Mouse (Mus musculus): ENCODE data around the gene Timm44.
A peak's percentile ranks its signal among the peaks of the same experiment; 100 is the strongest.

Gene Timm44

DNA sequence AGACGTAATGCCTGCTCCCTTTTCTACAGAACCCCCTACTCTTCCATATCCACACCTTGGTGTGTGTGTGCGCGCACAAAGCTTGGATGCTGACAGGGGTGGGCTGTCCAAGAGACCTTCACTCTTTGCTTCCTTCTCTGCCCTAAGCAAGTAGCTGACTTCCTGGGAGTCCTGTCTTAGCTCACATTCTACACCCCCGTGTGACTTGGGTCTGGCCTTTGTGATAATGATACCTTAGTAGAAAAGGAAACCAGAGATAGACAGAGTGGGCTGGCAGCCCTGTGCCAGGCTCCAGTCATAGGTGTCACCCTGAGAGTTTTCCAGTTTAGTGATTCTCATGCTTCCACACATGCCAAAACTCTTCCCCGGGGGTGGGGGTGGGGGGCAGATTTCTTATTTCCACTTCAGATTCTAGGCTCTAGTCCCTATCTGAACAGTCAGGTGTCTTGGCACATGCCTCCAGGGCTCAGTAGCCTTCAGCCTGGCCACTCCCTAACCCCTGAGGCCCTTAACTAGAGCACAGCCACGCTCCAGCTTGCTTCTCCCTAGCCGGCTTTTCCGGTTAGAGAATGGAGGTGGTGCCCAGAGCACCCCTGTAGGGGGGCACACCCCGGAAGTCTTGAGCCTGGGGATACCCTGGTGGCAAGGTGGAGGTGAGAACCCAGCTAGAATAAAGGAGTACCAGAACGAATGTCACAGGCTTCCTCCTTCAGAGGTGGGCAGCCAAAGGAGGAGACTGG lies 44.9 kb downstream of the Timm44 start:
- no peak for DNase-seq

DNA sequence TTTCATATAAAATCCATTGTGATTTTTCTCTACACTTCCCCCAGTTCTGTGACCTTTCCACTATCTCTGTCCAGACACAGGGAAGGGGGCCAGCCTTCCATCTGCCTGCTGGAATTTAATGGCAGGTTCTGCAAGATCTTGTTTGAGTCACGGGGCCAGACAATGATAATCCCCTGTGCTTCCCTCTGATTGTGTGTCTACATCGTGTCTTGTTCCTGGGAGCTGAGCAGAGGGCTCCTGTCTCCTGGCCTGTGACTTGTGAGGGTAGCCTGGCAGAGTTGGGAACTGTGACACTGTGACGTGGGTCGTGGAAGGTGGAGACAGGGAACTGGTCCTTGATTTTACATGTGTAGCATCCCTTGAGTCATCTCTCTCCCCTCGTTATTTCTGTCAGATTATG lies 45.9 kb downstream of the Timm44 start:
- no peak for DNase-seq

DNA sequence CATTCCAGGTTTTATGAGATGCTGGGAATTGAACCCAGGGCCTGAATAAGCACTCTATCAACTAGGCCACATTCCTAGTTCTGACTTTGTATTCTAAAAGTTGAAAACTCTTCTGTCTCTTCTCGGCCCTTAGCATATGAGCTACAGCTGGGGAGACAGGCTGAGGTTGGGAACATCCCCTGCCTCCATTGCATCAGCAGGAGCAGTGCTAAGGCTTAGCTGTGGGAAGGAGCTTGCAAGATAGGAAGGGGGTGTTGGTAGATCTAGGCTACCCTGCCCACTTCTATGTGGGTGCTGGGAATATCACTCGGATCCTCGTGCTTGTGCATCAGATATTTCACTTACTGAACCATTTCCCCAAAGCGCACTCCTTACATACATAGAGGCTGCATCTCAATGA lies 47.8 kb downstream of the Timm44 start:
- no peak for DNase-seq

DNA sequence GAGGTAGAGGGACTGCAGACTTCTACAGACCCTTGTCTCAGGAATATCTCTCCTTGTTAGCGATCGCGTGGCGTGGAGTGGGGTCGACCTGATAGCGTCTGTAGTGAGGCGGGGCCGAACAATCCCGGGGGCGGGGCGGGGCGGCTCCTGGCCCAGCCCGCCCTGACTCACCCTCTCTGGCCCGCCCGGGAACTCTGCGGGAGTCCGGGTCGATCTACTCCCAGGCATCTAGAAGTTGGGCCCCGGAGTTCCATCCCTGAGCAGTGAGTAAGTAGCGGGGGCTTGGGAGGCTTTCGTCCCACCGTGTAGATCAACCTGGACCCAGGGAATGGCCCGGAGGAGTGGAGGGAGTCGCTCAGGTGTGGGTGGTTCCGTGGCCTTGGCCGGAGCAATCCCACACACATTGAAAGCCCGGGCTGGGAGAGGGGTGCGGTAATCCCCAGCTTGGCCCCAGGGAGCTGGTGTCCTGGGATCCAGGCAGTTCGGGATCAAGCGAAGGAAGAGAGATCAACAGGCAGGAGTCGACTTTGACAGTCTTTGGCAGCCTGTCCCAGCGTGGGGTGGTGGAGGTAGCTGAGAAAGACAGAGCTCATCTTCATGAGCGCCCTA lies 48.9 kb downstream of the Timm44 start, which contains the start of gene Lrrc8e:
Gene Lrrc8e, plus strand, starts transcription at position 89 of the 609 bp plus-strand sequence.
- DNase-seq = no peak

DNA sequence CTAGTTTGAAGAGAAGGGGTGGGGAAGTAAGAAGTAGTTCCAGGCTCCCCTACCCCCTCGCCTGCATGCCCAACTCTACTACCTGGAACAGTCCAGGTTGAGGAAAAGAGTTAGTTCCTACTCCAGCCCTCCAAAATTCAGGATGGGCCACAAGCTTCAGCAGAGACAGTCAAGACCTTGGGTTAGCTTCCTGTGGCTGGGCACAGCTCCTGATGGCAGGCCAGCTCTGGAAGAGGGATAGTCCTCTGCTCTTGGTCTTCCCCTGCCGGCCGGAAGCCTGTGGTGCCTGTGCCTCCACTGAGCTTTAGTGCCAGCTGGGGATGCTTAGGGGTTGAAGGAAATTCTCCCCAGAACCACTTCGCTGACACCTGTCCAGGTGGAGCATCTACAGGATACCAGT lies 49.4 kb downstream of the Timm44 start:
- DNase-seq = no peak

DNA sequence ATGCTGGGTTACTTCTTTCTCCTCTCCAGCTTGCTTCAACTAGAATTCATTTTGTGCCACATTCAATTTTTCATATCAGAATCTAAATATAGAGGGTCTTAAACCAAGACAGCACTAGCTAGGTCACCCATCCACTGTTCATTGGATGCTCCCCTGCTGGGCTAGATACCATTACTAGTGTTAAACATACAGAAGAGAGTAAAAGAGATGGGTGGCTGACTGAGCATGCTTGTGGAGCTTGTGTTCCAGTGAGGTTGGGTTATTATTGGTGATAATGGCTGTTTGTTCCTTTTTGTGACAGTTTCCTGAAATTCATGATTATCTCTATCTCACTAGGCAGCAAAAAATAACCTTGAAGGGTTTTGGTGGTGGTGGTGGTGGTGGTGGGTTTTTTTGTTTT lies 53.7 kb downstream of the Timm44 start:
- DNase-seq = no peak

DNA sequence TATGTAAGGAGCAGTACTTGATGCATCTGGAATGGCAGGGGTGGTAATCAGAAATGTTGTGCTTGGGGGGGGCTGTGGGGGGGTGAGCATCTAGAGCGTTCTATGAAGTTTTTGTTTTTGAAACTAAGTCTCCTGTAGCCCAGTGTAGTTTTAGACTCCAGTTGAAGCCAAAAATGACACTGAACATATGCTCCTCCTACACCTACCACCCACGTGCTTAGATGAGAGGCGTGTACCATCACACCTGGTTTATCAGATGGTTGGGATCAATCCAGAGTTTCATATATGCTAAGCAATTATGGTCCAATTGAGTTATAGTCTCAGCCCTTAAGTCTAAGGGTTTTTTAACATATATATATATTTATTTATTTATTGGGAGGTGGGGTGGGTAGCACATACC lies 56.1 kb downstream of the Timm44 start:
- no peak for DNase-seq

DNA sequence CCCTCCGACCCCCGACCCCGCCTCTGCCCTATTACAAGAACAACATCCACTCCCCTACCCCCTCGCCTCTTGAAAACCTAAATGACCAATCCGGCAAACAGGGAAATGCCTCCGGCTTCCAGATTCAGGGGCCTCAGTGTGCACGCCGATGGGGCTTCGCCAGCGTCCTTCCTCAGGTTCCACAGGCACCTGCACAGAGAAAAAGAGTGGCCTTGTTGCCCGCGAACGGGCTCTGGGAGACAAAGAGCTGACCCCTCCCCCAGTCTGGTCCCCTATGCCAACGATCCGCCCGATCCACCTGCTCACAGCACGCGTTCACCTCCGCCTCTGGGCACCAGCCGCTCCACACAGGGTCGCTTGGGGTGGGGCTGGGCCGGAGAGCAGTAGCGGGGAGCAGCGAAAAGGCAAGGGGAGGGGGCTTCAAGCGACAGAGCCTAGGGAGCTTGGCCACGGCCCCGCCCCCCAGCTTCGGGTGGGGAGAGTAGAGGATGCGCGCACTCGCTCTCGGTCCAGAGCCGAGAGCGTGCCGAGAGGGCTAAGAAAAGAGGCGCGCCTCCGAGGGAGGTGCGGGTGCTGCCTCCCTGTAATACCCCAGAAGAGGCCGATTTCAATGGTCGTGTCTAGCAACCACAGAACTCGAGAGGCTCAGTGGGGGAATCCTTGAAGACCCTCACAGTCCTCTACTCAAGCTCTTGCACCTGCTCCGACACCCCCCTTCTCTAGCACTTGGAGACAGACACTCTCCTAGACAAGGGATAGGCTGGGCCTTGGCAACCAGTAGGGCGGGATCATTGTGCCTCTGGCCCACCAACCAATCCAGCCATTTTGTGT lies 58.7 kb downstream of the Timm44 start, which contains the start of gene Prr36:
Gene Prr36, minus strand, starts transcription at position 669 of the 831 bp plus-strand sequence.
- peak; percentile 77 for DNase-seq

DNA sequence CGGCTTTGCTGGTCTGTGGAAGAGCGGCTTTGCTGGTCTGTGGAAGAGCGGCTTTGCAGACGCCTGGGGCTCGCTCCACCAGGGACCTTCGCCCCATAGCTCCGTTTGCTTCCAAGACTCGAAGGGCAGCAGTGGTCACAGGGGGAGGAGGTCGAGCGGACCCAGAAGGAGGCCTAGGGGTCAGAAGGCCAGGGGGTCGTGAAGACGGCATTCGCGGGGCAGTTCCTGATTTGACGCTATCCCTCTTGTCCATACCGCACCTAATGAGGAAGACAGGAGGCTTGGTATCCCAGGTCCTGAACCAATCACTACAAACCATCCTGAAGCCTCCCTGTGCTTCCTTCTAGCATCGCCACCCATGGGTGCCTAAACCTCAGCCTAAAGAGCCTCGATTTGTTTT lies 59.4 kb downstream of the Timm44 start:
- peak; percentile 37 for DNase-seq

DNA sequence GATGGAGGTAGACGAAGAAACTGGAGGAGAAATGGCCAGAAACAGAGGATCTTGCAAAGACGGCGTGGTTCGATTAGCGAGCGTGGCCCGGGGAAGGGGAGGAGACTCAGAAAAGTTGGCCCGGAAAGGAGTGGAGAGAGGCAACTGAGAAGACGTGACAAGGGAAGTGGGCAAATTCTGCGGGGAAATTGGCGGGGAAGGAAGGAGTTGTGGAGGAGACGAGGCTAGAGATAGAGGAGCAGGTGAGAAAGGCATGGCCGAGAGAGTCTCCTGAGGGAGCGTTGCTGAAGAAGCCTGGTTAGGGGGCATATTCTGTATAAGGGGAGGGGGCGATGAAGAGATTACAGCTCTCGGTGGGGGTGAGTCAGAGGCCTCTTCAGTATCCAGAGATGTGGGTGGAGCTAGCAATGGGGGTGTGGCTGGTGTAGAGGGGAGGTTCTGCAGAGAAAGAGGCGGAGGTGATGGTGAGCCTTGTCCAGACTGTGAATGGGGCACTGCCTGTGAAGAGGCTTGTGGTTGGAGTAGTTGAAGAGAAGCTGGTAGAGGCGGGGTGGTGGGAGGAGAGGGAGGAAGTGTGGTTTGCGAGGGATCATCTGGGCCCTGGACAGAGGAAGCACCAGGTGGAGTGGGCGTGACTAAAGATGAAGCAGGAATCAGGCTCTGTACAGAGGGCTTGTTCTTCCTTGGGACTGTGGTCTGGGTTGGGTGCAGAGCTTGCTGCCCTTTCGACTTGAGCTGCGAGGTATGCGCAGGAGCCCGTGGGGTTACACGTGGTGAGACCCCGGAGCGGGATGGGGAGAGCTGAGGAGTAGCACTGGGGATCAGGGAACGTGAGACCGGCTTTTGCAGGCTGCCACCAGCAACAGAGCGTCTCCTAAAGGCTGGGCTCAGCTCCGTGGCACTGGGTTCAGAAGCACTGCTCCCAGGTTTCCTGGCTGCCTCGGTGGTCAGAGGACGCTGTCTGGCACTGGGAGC lies 61.4 kb downstream of the Timm44 start:
- DNase-seq = peak; percentile 36

DNA sequence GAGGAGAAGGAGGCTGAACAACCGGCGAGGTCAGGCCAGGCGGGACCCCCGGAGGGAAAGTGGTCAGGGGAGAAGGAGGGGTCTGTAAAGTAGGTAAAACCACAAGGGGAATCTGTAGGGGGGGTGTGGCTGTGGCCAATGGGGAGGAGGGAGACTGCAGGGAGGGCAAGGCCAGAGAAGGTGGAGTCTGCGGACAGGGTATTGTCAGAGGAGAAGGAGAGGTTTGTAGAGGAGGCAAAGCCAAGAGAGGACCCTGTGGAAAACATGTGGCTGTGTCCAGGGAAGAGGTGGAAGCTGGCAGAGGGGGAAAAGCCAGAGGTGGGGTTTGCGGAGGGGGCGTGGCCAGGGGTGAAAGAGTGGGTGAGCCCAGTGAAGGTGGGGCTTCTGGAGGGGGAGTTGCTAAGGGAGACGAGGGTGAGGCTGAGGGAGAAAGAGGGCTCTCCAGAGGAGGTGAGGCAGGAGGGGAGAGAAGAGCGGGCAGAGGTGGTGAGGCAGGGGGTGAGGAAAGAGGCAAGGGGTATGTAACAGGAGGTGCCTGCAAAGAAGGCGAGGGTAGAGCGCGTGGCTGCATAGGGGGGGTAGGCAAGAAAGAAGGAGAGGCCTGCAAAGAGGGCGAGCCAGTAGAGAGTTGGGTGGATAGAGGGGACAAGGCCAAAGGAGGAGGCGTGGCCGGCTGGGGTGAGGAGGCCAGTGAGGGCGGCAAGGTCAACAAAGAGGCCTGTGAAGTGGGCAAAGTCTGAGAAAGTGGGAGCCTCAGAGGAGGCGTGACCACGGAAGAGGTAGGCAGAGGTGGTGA lies 62.3 kb downstream of the Timm44 start:
- peak; percentile 52 for DNase-seq

DNA sequence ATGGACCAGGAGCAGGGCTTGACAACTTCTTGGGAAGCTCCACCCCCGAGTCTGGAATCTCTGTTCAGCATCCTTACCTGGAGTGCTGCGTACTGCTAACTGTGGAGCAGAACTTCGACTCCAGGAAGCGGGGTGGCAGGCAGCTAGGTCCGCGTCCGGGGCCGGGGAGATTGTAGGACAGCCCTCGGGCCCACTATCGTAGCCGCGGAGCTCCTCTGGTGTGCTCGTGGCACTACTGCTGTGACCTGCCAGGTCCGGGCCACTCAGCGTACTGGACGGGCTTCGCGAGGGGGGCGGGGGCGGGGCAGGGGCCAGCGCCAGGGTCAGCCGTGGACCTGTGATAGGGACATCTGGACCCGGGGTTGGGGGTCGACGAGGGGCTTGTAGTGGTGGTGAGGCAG lies 62.9 kb downstream of the Timm44 start:
- DNase-seq = no peak

DNA sequence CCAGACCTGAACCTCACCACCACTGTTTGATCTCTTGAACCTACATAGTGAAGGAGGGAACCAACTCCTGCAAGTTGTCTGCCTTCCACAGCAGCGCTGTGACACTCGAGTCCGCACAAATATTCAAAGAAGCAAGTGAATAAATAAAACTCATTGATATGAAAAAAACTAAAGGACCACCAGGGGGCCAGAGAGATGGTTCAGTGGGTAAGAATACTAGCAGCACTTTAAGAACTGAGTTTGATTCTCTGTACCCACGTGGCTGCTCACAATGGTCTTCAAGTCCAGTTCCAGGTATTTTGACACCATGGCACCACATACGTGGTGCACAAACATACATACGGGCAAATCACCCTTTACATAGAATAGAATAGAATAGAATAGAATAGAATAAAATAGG lies 64.6 kb downstream of the Timm44 start:
- no peak for DNase-seq
